Mouse (Mus musculus) MEL-GATA-1-ER (cell line): ENCODE results near the gene Gpsm2.
A peak's percentile ranks its signal among the peaks of the same experiment; 100 is the strongest.

ENCODE experiments used
- DNase-seq: peaks from one replicate; pipeline ENCODE4 v3.0.0-alpha.2; 2012; ENCODE audit warnings: low read depth; ENCODE audit errors: extremely low read depth

Gene Gpsm2

GRCm38 (mm10) chr3:108722036-108722872 lies at the start of gene Gpsm2:
Gene Gpsm2 (minus strand): TSS chr3:108722309.
- peak; percentile 94 for DNase-seq

DNA sequence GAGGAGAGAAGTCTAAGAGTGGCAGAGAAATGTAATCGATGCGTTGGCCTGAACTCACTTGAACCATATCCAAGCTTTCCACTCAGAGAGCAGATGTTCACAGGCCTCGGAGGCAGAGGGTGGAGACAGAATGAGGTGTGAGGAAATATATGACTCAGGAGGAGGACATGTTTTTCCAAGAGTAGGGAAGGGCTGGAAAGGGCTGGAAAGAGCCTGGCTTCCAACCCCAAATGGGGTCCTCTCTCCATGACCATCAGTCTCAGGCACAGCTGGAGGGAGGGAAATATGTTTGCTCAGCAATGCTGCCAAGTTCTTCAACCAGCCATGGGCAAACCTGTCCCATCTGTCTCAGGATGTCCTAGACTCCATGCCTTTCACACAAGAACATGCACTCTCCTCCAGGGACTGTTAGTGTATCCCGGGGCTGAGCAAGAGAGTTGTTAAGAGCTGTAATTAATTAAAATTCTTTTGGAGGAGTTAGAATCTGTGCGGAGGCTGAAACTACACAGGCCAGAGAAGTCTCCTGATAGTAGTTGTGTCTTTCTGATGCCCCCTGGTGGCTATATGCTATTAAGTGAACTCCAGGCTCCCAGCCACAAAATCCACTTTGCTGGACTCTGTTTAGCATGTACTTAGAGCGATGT lies 48.7 kb upstream of the Gpsm2 start:
- peak; percentile 61 for DNase-seq

- no peak for DNase-seq
Measured at GRCm38 (mm10) chr3:108769547-108769946, 47.4 kb upstream of the Gpsm2 start.

- no peak for DNase-seq
Measured at GRCm38 (mm10) chr3:108767416-108767815, 45.3 kb upstream of the Gpsm2 start.

GRCm38 (mm10) chr3:108766943-108767342 lies 44.8 kb upstream of the Gpsm2 start:
- no peak for DNase-seq

DNA sequence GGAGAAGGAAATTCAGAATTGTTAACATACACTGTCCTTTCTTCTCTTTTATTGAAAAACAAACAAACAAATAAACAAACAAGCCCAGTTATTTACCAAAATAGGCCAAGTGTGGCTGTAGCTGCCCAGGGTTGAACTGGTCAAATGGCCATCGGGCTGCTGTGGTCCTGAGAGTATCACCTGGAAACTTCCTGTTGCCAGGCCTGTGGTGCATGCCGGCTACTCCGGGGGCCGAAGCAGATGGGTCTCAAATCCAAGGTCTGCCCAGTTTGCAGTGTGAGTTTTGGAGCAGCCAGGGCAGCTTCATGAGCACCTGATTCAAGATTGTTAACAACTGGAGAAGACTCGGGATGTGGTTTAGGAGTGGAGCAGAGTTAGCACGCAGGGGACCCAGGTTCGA lies 43.4 kb upstream of the Gpsm2 start:
- DNase-seq, result no peak

- no peak for DNase-seq
Measured at GRCm38 (mm10) chr3:108764976-108765375, 42.9 kb upstream of the Gpsm2 start.

DNA sequence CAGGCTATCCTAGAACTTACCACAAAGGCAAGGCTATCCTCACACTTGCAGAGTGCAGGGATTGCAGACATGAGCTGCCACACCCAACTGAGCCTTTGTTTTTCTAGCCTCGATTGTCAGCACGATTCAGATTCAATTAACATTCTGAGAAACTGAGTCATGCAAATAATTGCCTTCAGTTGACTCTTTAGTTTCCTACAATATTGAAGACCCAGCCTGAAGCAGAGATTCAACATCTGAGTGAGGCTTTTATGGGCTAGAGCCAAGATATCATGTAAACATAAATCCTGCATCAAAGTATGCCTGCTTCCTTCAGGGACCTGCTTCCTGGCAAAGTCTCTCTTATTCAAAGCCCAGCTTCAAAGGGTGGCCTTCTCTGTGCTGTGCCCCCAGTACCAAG lies 41.6 kb upstream of the Gpsm2 start:
- DNase-seq, result no peak

DNA sequence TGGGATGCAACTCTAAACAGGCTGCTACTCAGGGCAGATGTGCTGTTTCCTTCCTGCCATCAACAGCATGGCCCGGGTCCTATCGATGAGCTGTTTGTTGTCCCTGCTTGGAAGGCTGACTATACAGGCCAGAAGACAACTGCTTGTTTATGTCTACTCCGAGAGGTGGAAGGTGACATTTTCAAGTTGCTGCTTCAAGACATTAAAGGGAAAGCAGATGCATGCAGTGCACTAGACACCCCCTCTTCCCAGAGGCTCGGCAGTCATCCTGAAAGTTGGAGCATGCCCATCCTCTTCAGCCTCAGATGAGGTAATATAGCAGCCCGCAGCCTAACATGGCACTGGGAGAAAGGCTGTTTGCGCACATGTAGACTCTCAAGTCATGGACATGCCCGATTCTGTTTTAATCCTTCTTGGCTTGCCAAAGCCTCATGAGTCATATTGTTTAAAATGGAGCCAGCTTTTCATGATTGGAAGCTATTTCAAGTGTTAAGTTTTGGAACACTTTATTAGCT lies 40.5 kb upstream of the Gpsm2 start:
- DNase-seq, result no peak

DNA sequence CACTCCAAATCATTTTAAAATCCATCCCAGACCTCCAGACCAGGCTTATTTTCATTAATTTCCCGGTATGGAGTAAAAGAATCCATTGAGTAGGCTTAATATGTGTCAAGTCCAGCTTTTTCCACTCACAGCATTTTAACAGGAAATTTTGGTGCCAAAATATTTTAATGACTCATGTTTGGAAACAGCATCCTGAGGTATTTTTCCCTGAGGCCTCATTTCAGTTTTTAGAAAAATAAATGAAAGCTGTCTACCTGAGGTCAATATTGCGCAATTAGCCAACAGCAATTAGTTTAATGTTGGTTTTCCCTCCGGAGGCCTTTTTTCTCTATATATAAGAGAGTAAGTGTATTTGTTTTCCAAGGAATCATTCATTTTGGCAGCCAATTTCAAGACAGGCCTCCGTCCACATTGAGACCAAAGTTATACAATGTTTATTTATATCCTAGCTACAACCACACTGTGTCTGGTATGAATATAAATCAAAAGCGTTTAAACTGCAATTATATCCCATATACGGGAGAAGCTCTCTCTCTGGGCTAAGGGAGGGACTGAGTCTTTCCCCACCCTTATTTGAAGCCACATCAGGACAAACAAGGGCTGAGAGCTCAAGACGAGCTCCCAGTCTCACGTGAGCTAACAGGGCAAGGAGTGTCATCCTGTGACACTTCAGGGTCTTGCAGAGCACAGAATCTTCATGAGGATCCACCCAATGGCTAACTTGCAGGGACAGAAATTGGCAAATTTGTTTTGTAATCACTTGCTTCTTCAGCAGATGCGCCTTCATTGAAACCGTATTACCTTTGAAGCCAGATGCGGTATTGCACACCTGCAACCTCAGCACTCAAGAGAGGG lies 37.7 kb upstream of the Gpsm2 start:
- DNase-seq, result no peak

- DNase-seq, result no peak
Measured at GRCm38 (mm10) chr3:108757570-108757969, 35.5 kb upstream of the Gpsm2 start.

DNA sequence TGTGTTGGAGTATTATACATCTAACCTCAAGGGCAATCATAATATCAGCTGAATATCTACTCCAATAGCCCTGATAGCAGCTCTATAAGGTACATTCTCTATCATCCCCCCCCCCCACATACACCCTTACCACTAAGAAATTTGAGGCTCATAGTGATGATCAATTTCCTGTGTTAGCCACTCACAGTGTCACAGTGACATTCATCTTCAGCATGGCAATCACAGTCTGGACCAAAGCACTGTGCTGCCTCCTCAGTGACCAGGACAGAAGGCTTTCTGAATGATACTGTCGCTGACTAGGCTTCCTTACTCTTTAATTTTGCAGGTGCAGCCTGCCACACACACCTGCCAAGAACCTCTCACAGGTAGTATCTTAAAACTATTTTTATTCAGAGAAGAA lies 34.0 kb upstream of the Gpsm2 start:
- DNase-seq, result no peak

DNA sequence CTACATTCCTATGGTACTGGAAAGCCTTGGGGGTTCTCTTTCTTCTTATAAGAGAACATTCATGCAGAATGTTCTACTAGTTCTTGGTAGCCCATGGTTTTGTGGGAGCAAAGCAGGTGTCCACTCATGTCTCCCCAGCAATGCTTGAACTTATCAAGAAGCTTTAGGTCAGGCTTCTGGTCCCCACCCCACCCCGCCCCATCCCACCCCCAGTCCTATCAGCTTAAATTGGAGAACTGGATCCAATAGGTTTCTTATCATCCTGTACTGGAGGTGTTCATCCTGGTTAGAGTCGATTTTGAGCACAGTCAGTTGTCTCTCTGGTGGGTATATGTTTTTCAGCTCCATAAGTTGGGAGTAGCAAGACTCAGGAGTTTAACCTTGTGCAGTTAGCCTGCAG lies 33.4 kb upstream of the Gpsm2 start:
- DNase-seq, result no peak

DNA sequence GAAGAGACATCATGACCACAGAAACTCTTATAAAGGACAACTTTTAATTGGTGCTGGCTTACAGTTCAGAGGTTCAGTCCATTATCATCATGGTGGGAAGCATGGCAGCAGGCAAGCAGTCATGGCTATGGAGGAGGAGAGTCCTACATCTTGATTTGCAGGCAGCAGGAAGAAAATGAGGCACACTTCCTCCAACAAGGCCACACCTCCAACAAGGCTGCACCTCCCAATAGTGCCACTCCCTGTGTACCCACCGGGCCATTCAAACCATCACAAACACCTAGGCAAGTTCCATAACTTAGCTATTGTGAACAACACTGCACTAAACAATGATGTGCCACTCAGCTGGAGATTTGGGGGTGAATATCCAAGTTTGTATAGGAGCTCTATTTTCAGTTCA lies 32.4 kb upstream of the Gpsm2 start:
- DNase-seq, result no peak

DNA sequence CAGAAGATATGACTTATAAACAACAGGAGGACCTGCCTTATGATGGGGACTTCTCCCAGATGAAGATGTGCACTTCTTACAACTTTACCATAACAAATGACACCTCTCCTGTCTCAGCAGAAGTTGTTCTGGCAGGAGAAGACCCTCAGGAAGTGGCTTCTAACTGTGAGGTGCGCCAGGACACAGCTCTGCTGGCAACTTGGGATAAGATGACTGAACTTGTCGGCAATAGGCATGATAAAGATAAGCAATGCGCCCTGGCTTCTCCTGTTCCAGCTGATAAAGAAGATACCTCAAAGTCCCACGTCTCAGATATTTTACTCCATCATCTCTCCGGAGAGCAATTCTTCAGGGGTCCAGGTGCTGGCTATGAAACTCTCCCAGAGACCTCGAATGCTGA lies 29.6 kb upstream of the Gpsm2 start:
- DNase-seq, result no peak

- DNase-seq, result no peak
Measured at GRCm38 (mm10) chr3:108751061-108751460, 29.0 kb upstream of the Gpsm2 start.

GRCm38 (mm10) chr3:108744060-108744459 lies 22.0 kb upstream of the Gpsm2 start:
- DNase-seq, result no peak

GRCm38 (mm10) chr3:108739045-108739708 lies 17.1 kb upstream of the Gpsm2 start, which contains the start of gene Aknad1:
Gene Aknad1 (plus strand): TSS chr3:108739658.
- no peak for DNase-seq

GRCm38 (mm10) chr3:108737761-108738160 lies 15.7 kb upstream of the Gpsm2 start:
- peak; percentile 61 for DNase-seq

DNA sequence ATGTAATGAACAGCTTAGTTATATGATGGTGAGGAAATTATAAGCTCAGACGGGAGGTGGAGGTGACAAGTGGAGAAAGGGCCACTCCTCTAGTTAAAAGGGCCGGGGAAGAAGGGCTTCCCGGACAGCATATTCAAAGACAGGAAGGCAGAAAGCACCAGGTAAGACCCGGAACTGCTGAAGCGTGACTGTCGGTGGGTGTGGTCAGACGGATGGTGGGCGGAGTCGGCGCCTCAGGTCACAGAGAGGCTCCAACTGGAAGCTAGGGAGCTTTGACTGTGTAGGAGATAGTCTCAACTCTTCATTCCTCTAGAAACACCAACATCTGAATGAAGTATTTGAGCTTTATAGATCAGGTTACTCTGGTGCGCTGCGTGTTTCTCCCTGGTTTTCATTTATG lies 8.2 kb upstream of the Gpsm2 start:
- DNase-seq, result no peak

GRCm38 (mm10) chr3:108727776-108728175 lies 5.7 kb upstream of the Gpsm2 start:
- DNase-seq, result no peak
